Mouse (Mus musculus) megakaryocyte, embryonic 14.5 days (primary cell): ENCODE results near the gene Ndufb4. TPM values are rescaled to one million over a fixed set of nuclear protein-coding genes. Genes with fewer than 3 reads are reported as not detected.
"Not testable (repeated sequence)": the region's sequence is repeated elsewhere in the genome, so short reads cannot be mapped to it uniquely, and the experiment has no call there.

Experiments used
- H3K27me3 ChIP-seq: replicated peaks from 2 replicates; pipeline ENCODE3; 2012; ENCODE audit warnings: inconsistent platforms
- H3K36me3 ChIP-seq: replicated peaks from 2 replicates; pipeline ENCODE3; 2012; ENCODE audit warnings: low read length, inconsistent platforms, mixed read lengths
- H3K4me1 ChIP-seq: 2 replicates; pipeline ENCODE4 v1.6.1; 2012; ENCODE audit warnings: inconsistent platforms
- H3K4me3 ChIP-seq: replicated peaks from 2 replicates; pipeline ENCODE3; 2012; ENCODE audit warnings: moderate library complexity, mild to moderate bottlenecking, inconsistent platforms
- H3K9me3 ChIP-seq: 2 replicates; pipeline ENCODE4 v1.6.1; 2012; ENCODE audit warnings: inconsistent platforms
- FLI1 ChIP-seq: IDR thresholded peaks from 2 replicates; pipeline ENCODE4 v1.6.1; 2012; ENCODE audit warnings: low read length, inconsistent platforms, mixed read lengths
- GATA1 ChIP-seq: IDR thresholded peaks from 3 replicates; pipeline ENCODE4 v1.6.1; 2012; ENCODE audit warnings: mixed read lengths, low read length, inconsistent platforms, borderline replicate concordance
- polyA plus RNA-seq: library from polyadenylated mRNA; stranded (reverse); fragments of >175 nt; gene quantifications from 2 replicates; pipeline ENCODE4 v1.2.3, GENCODE M21; 2012; ENCODE audit warnings: low replicate concordance; ENCODE audit not compliant: insufficient read depth

The Ndufb4 gene
- 34.3 and 102 TPM in 2 replicates for polyA plus RNA-seq

GRCm38 (mm10) chr16:37653731-37654657 is at the start of gene Ndufb4:
Gene Ndufb4 (minus strand): TSS chr16:37654453.
- peak within 1 kb of the TSS; percentile 95 for H3K4me3 ChIP-seq
- H3K9me3 ChIP-seq: no peaks in the 10 kb centered on the region
- no peaks in the 10 kb centered on the region for H3K27me3 ChIP-seq
- no peak for TF ChIP-seq GATA1
- no peak for TF ChIP-seq FLI1
- H3K36me3 ChIP-seq: peaks cover 22% of the 10 kb centered on the region
- peaks cover 45% of the 10 kb centered on the region for H3K4me1 ChIP-seq

- peaks cover 2% of the 10 kb centered on the region for H3K27me3 ChIP-seq
- peaks cover 10% of the 10 kb centered on the region for H3K9me3 ChIP-seq
- no peaks in the 10 kb centered on the region for H3K36me3 ChIP-seq
- no peaks in the 10 kb centered on the region for H3K4me1 ChIP-seq
- no peak for TF ChIP-seq GATA1
- TF ChIP-seq FLI1: no peak
- H3K4me3 ChIP-seq: no peak overlapping the region
Observed at GRCm38 (mm10) chr16:37703884-37704283, 49.6 kb upstream of the Ndufb4 start.

GRCm38 (mm10) chr16:37700071-37700470 is 45.8 kb upstream of the Ndufb4 start:
- H3K36me3 ChIP-seq, H3K4me3 ChIP-seq, H3K4me1 ChIP-seq, H3K27me3 ChIP-seq: not testable (repeated sequence)
- peaks cover 16% of the 10 kb centered on the region for H3K9me3 ChIP-seq

- no peak overlapping the region for H3K4me3 ChIP-seq
- H3K36me3 ChIP-seq: no peaks in the 10 kb centered on the region
Observed at GRCm38 (mm10) chr16:37698767-37699166, 44.5 kb upstream of the Ndufb4 start.

GRCm38 (mm10) chr16:37697271-37697670 is 43.0 kb upstream of the Ndufb4 start:
- Histone ChIP-seq H3K36me3 (no peaks in the 10 kb centered on the region), H3K4me3 (no peak overlapping the region), H3K4me1 (no peaks in the 10 kb centered on the region), H3K9me3 (peaks cover 16% of the 10 kb centered on the region), H3K27me3 (no peaks in the 10 kb centered on the region)
- no peak for TF ChIP-seq GATA1
- TF ChIP-seq FLI1: no peak

More at GRCm38 (mm10) chr16:37698767-37699166, 44.5 kb upstream of the Ndufb4 start:
- Histone ChIP-seq H3K27me3 (no peaks in the 10 kb centered on the region), H3K9me3 (peaks cover 20% of the 10 kb centered on the region), H3K4me1 (no peaks in the 10 kb centered on the region)
- no peak for TF ChIP-seq FLI1
- TF ChIP-seq GATA1: no peak

- Histone ChIP-seq H3K36me3 (no peaks in the 10 kb centered on the region), H3K4me3 (no peak overlapping the region), H3K9me3 (peaks cover 5% of the 10 kb centered on the region; the same call in 1 of the 2 replicates), H3K27me3 (peaks cover 6% of the 10 kb centered on the region), H3K4me1 (no peaks in the 10 kb centered on the region)
- TF ChIP-seq FLI1 (no peak), GATA1 (no peak)
Observed at GRCm38 (mm10) chr16:37690932-37691730, 36.9 kb upstream of the Ndufb4 start.

- Histone ChIP-seq H3K4me1 (peaks cover under 1% of the 10 kb centered on the region; the same call in 1 of the 2 replicates), H3K27me3 (peaks cover 7% of the 10 kb centered on the region)
- TF ChIP-seq GATA1 (no peak), FLI1 (no peak)
Observed at GRCm38 (mm10) chr16:37690465-37690864, 36.2 kb upstream of the Ndufb4 start.

GRCm38 (mm10) chr16:37689934-37690333 is 35.7 kb upstream of the Ndufb4 start:
- no peak overlapping the region for H3K4me3 ChIP-seq
- no peak for TF ChIP-seq FLI1
- peaks cover 5% of the 10 kb centered on the region; the same call in 1 of the 2 replicates for H3K9me3 ChIP-seq
- peaks cover 6% of the 10 kb centered on the region; the same call in 1 of the 2 replicates for H3K4me1 ChIP-seq
- no peaks in the 10 kb centered on the region for H3K36me3 ChIP-seq
- peaks cover 7% of the 10 kb centered on the region for H3K27me3 ChIP-seq

More at GRCm38 (mm10) chr16:37690465-37690864, 36.2 kb upstream of the Ndufb4 start:
- Histone ChIP-seq H3K4me3 (no peak overlapping the region), H3K36me3 (no peaks in the 10 kb centered on the region), H3K9me3 (peaks cover 5% of the 10 kb centered on the region; the same call in 1 of the 2 replicates)

GRCm38 (mm10) chr16:37689251-37689926 is 35.1 kb upstream of the Ndufb4 start:
- Histone ChIP-seq H3K36me3 (no peaks in the 10 kb centered on the region), H3K4me1 (peaks cover 12% of the 10 kb centered on the region), H3K4me3 (no peak overlapping the region), H3K27me3 (peaks cover 7% of the 10 kb centered on the region), H3K9me3 (peaks cover 4% of the 10 kb centered on the region; the same call in 1 of the 2 replicates)
- TF ChIP-seq FLI1: no peak
- no peak for TF ChIP-seq GATA1

GRCm38 (mm10) chr16:37688181-37688580 is 33.9 kb upstream of the Ndufb4 start:
- no peak for TF ChIP-seq GATA1
- no peak for TF ChIP-seq FLI1
- peaks cover 9% of the 10 kb centered on the region for H3K27me3 ChIP-seq
- no peak overlapping the region for H3K4me3 ChIP-seq
- H3K36me3 ChIP-seq: no peaks in the 10 kb centered on the region
- H3K4me1 ChIP-seq: peaks cover 24% of the 10 kb centered on the region
- no peaks in the 10 kb centered on the region for H3K9me3 ChIP-seq
